Mouse (Mus musculus) right cerebral cortex, postnatal 14 days (tissue): ENCODE data around the gene Gpr34.

ENCODE experiments used
- DNase-seq: peaks from one replicate; pipeline ENCODE4 v3.0.0; 2022

The Gpr34 gene

GRCm38 (mm10) chrX:13631599-13632283, at the start of gene Gpr34:
TSS of gene Gpr34 (plus strand) at chrX:13632089.
- DNase-seq = no peak

DNA sequence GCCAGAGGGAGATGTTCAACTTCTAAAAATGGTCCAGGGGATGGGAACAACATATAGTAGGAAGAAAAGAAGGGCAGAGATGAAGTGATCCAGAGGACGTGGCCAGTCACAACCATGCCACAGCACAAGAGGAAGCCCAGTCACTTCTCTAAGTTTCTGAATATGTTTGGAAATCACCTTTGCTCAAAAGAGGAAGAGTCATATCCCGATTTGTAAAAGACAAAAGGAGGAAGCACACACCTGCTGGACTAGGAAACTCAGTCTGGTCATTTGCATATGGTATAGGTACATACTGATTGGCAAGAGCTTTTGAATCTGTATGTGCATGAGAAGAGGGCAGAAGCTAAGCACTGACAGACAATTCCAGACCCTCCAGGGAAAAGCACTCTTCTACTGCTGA, 32.5 kb upstream of the Gpr34 start:
- no peak for DNase-seq

DNA sequence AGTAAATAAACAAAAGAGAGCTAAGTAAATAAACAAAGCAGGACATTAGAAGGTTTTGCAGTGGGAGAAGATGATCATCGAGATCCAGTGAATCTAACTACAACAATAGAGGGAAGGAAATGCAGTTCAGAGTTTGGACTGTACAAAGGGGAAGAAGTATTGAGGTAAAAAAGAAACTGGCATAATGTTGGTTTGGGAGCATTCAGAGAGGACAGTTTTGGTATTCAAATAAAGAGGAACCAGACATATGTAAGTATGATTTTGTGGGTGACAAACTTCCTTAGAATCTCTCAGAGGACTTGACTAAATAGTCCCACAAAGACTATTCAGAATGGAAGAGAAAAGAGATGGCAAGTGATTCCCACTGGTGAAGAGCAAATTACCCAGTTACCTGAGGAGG, 31.9 kb upstream of the Gpr34 start:
- DNase-seq = no peak

GRCm38 (mm10) chrX:13606741-13607140, 25.1 kb upstream of the Gpr34 start:
- no peak for DNase-seq

DNA sequence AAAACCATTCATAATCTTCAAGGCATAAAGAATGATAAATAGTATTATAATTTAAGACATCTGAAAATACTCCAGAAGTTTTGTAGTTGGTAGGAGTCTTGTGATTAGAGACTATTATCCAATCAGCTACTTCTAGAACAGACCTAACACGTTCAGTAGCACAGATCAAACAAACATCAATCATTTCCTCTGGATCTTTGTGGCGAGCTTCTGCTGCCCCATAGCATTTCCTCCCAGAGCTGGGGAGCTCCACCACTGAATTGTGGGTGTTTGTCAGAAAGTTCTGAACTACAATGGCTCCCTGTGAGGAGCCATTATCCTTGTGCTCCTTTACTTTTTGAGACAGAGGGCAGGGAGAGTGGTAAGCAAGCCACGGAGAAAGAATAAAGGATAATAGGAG, 24.1 kb upstream of the Gpr34 start:
- no peak for DNase-seq

- no peak for DNase-seq
These were observed 20.8 kb upstream of the Gpr34 start for GRCm38 (mm10) chrX:13611114-13611513.

- no peak for DNase-seq
These were observed 19.8 kb upstream of the Gpr34 start for GRCm38 (mm10) chrX:13612115-13612514.

- no peak for DNase-seq
These were observed 15.2 kb upstream of the Gpr34 start for GRCm38 (mm10) chrX:13616726-13617125.

GRCm38 (mm10) chrX:13617294-13617693, 14.6 kb upstream of the Gpr34 start:
- DNase-seq = no peak

DNA sequence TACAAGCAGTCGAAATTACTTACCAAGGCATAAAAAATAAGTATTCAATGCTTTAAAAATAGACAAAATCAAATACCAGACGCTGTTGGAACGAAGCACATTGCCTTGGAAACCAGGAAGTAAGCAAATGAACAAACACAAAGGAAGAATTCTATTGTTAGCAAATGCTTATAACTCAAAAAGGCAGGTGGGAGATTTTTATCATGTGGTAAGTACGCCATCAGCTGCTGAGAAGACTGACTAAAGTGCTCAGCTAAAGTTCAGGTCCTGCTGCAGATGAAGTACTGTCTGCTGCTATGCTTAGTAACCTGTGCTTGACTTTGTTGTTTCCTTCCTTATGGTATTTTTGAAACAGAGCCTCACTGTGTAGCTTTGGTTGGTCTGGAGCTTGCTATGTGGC, 13.4 kb upstream of the Gpr34 start:
- no peak for DNase-seq

- DNase-seq = no peak
These were observed 10.4 kb upstream of the Gpr34 start for GRCm38 (mm10) chrX:13621473-13621872.

GRCm38 (mm10) chrX:13622654-13623053, 9.2 kb upstream of the Gpr34 start:
- DNase-seq = no peak

DNA sequence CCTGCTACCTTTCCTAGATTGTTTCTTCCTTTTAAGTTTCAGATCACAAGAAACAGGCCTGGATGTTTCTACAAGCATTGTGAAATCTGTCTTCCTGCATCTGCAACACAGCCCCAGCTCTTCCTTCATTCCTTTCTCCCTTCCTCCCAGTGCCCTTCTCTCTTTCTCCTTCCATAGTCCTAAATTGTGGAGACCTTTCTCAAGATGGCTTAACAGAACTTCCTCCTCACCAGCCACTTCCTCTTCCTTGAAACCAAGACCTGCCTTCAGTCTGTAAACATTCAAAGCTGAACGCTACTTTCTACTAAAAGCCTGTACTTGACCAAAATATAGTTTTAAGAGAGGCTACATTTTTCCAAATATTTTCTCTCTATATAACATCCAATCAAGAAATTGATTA, 4.5 kb downstream of the Gpr34 start:
- DNase-seq = no peak

GRCm38 (mm10) chrX:13638894-13639293, 7.0 kb downstream of the Gpr34 start:
- no peak for DNase-seq

GRCm38 (mm10) chrX:13651889-13652288, 20.0 kb downstream of the Gpr34 start:
- DNase-seq = no peak

- no peak for DNase-seq
These were observed 20.4 kb downstream of the Gpr34 start for GRCm38 (mm10) chrX:13652291-13652690.

DNA sequence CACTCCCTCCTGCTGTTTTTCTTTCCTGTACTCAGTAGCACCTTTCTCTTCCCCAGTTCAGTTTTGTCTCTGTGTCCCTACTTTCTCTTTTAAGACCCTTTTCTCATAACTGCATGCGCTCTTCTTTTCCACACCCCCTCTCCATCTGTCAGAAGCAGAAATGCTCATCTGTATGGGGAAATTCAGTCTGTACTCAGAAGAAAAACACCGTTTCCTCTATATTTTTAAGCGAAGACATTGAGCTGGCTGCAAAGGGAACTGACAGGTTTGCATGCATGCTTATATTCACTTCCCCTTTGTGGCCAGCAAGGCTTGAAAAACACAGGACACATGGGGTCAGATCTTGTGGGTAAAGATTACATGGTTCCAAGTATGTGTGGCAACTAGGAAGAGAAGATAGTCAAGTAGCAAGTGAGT, 23.1 kb downstream of the Gpr34 start:
- DNase-seq = no peak

DNA sequence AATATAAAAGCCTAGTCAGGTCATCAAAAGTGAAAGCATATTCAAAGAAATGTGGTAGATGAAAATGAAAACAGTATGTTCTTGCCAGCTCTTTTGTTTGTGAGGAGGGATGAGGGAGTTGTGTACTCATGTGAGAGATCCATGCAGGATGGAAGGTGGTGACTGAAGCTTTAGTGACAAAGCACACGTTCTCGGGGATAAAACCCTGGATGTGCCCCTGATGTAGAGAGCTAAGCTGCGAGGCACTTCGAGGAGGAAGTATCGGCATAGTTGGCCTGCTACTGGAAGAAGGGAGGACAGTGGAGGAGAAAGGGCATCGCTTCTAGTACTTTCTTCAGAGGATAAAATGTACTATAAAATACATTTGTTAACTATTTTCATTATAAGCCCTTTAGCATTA, 24.0 kb downstream of the Gpr34 start:
- no peak for DNase-seq

DNA sequence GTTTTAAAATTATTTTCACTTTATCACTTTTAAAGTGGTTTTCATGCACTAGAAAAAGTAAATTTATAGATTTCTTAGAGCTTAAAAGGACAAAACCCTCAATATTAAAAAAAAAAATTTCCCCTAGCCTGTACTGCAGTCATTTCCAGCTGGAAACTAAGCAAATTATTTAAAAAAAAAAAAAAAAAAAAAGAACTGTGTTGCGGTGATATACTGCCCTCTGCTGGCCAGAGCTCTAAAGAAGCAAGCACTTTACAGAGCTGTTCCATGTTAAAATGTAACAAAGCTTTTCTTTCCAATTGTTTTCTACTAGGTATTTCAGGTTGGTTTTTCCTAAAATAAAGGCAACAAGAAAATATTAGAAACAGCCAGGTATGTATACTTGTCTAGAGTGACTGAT, 24.8 kb downstream of the Gpr34 start:
- DNase-seq = peak; percentile 73

DNA sequence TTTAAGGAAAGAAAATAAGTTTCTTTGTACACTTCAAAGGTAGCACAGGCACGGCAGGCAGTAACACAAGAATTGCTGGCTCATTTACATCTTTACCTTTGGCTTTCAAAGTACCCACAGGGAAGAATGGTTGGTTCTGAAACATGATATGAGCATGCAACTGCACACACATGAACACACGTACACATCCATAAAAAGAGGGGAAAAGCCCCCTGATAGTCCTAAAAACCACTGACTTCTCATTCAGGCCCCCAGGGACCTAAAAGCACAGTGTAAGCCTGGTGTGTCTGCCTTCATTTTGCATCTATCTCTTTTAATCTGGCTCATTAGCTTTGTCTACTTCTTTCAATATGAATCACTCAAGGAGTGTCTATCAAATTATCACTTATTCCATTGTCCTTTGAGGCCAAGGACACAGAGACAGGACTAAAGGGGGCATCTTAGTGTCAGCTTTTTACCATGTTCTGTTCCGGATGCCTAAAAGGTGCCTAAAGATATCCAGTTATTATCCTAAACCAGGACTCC, 26.8 kb downstream of the Gpr34 start:
- DNase-seq = no peak

GRCm38 (mm10) chrX:13659201-13659890, 27.5 kb downstream of the Gpr34 start:
- no peak for DNase-seq

GRCm38 (mm10) chrX:13661063-13661462, 29.2 kb downstream of the Gpr34 start, which contains the start of gene Gpr82:
TSS of gene Gpr82 (plus strand) at chrX:13661363.
- DNase-seq = no peak

- DNase-seq = no peak
These were observed 37.0 kb downstream of the Gpr34 start for GRCm38 (mm10) chrX:13668867-13669266.

- no peak for DNase-seq
These were observed 38.5 kb downstream of the Gpr34 start for GRCm38 (mm10) chrX:13670342-13670741.
